Mouse (Mus musculus) cerebellum, postnatal 10 days (tissue): ENCODE data around the gene Yy1.

Experiments
- DNase-seq, 2 experiments: peaks; one replicate each; pipeline ENCODE4 v3.0.0; 2021; ENCODE audit warnings: mixed read lengths in 2 of 2

The Yy1 gene

DNA sequence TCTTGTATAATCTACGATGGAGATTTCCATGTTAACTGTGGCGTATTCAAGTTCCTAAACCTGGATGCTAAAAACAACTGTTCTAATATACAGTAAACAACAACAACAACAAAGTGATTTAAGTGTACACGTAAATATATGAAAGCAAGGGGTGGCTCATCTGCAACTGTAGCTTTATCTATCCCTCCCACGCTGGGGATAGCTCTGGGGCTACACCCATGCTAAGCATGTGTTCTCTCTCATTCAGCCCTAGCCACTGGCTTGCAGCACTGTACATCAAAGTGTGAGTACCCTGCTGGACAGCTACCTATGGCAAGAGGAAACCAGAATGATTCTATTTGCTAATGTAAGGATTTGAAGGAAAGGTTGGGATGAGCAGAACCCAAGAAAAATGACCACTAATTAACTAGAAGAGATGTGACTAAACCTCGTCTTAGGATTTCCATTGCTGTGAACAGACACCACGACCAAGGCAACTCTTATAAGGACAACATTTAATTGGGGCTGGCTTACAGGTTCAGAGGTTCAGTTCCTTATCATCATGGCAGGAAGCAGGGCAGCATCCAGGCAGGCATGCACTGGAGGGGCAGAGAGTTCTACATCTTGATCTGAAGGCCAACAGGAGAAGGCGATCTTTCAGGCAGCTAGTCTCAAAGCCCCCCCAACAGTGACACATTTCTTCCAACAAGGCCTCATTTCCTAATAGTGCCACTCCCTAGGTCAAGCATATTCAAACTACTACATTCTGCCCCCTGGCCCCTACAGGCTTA is 12.5 kb upstream of the Yy1 start:
- DNase-seq, result no peak

DNA sequence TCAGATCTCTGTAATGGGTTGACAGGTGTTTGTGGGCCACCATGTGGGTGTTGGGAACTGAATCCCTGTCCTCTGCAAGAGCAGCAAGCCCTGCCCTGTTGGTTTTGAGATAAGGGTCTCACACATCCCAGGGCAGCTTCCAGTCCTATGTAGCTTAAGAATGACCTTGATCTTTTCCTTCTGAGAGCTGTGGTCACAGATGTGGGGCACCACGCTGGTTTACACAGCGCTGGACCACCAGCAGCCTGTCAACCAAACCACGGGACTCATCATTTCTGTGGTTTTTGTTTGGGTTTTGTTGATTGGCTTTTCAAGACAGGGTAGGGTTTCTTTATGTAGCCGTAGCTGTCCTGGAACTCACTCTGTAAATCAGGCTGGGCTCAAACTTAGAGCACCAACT is 7.6 kb upstream of the Yy1 start:
- no peak for DNase-seq

DNA sequence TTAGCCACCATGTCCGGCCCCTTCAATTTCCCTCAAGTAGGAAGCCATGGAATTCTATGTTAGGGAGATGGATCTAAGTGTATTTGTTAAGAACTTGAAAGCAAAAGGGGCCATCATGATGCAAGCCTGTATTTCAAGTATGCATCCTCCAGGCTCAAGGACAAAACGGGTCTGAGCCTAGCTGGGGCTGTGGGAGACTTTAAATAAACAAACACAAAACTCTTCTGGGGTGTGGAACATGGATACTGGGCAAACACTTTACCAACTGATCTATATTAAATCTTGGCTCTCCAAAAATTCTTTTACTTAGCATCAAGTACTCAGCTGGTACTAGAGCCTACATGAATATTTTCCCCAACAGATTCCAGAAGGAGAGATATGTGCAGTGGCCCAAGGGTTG is 5.4 kb upstream of the Yy1 start:
- no peak for DNase-seq

DNA sequence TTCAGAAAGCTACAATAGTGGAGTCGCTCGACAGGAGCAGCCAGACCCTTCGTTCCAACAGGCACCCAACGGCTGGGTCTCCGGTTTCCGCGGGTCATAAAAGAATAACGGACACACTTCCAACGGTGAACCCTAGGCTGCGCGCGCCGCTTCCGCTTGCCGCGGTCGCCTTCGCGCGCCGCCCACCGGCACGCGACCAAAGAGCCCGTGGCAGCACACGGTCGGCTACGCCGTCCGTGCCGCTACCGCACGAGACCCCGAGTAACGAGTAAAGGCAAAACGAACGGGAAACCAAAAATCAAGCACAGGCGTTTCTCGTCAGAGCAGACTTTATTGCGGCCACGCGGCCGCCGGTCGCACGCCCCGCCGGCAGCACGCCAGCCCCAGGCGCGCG is 624 bp upstream of the Yy1 start:
- peak; percentile 91 for DNase-seq

DNA sequence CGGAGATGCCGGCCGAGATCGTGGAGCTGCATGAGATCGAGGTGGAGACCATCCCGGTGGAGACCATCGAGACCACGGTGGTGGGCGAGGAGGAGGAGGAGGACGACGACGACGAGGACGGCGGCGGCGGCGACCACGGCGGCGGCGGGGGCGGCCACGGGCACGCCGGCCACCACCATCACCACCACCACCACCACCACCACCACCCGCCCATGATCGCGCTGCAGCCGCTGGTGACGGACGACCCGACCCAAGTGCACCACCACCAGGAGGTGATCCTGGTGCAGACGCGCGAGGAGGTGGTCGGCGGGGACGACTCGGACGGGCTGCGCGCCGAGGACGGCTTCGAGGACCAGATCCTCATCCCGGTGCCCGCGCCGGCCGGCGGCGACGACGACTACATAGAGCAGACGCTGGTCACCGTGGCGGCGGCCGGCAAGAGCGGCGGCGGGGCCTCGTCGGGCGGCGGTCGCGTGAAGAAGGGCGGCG is 724 bp downstream of the Yy1 start:
- peak; percentile 58 to 62 for DNase-seq

DNA sequence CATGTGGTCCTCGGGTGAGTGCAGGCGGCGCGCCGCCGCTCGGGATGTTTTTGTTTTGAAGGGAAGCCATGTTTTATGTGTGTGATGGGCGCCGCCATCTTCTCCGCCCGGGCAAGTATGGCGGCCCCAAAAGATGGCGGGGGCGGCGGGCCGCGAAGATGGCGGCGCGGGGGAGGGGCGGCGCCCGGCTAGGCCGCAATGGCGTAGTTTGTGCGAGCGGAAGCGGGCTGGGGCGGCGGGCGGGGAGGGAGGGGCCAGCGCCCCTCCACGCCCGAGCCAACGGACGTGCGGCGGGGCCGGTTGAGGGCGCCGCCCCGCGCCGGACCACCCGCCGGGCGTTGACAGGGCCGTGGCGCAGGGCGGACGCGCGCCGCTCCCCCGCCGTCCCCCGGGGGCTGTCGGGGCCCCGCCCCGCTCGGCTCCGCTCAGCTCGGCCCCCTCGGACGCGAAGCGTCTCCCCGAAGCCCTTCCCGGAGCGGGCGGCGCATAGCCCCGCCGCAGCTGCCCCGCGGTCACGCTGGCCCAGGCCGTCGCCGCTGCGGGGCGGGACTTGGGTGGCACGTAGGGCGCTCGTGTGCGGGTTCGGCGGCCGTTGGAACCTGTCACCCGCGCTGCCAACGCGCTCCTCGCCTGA is 1.4 kb downstream of the Yy1 start:
- peak; percentile 92 to 94 for DNase-seq

DNA sequence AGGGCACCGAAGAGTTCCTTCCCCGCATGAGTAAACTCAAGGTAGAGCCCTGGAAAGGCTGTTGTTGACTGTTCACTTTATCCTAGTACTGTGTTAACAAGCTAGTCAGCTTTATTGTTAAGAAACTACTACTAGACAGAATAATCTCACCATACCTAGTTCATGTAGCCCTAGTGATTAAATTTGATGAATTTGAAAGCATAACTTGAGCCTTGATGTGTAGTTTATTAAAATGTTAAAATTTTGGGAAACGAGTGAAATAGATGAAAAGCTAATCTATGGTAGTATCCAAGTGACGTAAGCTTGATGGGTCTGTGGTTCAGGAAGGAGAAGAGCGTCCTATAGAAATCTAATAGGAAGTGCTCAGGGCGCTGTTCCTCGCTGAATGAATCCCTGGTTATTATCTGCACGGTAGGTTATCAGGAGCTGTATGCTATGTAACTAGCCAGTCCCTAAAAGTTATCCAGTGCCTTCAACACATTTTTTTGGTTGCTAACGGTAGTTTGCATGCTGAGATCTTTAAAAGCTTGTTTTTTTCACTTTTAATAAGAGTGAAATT is 2.3 kb downstream of the Yy1 start:
- no peak for DNase-seq

DNA sequence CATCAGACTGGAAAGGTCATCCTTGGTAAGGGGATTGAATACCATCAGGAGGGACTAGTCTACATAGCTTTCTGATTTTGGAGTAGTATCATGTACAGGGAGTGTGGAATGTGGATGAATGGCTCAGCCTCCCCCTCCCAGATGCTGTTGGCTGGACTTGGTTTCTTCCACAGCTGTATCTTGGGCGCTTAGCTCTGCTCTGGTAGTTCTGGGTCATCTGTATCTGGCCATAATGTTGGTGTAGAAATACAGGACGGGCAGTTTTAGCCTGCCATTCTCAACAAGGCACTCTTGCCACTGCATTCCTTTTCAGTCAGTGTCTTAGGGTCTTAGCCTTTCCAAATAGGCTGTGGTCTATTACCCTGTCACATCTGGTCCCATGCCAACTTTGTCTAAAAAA is 8.8 kb downstream of the Yy1 start:
- no peak for DNase-seq

DNA sequence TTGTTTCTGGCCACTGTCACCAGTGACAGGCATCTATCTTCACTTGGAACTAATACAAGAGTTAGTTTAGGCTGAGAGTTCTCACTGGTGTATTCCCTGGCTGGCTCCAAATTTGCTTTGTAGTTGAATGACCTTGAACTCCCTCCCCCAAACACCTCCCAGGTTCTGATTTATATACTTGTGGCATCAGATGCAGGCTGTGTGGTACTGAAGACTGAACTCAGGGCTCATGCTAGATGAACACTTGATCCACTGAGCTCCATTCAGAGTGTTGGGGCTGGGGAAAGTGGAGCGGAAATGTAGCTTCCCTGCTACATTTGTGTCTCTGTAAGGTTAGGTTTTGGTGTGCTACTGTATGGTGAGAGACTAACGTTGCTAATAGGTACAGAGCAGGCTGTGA is 11.6 kb downstream of the Yy1 start:
- DNase-seq, result no peak

DNA sequence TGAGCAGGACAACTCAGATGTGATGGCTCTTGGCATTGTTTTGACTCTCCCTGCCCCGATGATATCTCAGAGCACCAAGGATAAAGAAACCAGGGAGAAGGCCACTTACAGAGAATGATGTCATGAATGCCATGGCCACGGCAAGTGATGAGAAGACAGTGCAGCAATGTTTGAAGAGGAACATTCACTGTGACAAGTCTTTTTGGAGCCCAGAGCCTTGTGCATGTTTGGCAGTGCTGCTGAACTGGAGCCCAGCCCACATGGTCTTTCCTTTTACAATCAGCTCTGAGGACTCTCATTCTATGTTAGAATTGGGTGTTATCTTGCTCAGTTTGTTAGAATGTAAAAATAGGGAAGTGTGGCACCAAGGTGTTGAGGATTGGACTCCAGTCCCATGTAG is 15.7 kb downstream of the Yy1 start:
- peak in 1 of 2 experiments; percentile 20 for DNase-seq

DNA sequence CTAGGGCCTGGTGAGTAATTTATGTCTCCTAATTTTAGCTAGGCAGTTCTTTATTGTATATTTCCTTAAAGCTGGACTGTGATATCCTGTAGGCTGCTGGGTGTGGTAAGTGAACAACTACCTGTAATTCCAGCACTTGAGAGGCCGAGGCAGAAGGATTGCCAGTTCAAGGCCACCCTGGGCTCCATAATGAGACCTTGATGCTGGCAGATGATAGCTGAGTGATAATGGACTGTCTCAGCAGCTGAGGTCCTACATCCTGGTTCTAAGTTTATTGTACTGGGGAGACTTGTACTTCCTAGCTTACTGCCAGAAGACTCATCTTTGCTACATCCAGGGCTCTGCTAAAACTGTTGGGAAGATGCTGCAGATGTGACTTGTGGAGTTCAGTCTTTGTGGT is 17.0 kb downstream of the Yy1 start:
- no peak for DNase-seq

DNA sequence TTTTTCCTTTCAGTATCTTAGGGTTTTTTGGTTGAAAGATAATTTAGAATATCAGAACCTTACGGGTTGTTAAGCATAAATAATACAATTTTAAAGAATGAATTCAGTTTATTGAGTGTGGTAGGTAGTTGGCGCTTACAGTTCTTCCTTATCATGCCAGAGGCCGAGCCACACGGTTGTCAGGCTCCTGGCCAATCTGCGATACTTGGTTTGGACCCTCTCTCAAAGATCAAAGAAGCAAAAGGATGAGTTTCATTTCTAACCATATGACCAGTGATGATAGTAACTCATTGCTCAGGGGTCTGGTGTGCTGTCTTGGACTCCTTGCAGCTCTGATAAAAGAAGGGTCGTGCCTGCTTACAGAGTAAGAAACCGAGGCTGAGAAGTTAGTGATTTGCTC is 17.5 kb downstream of the Yy1 start:
- DNase-seq, result no peak

DNA sequence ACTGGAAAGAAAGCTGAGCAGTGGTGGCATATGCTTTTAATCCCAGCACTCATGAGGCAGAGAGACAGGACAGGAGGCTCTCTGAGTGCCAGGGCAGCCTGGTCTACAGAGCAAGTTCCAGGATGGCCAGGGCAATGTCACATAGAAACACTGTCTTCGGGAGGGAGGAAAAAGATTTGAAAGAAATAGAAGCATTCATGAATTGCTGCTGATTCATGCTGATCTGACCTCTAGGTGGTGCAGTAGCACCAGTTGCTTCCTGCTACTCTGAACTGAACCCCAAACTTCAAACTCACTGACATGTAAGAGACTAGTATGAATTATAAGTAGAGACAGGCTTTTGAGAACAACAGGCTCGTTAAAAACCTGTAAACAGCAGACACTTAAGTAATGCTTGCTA is 18.4 kb downstream of the Yy1 start:
- DNase-seq, result peak in 1 of 2 experiments; percentile 34

DNA sequence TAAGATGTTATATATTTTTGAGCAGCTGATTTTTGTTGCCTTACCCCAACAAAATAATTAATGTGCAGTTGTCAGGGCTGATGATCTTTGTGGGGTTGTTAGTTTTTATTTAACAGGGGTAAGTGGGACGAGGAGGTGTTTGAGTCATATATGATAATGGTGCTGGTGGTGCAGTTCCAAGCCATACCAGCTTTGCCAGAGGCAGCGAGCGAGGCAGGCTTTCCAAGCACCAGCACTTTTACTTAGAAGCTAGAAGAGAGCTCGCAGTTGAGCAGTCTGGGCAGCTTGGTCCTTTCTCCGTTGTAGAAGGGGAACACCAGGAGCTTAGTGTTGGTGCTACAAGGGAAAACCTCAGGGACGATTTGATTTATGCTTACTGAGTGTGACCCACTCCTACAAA is 19.7 kb downstream of the Yy1 start:
- DNase-seq, result no peak

DNA sequence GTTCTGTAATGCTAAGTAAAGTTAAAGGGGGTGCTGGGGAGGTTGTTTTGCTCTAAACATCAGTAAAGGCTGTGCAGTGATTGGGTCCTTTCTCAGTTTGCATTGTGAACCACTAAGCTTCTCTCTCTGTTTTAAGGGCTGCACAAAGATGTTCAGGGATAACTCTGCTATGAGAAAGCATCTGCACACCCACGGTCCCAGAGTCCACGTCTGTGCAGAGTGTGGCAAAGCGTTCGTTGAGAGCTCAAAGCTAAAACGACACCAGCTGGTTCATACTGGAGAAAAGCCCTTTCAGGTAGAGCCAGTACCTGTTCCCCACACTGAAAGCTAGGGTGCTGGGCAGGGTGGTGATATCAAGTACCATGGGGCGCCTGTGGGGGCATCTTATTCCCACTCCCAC is 21.7 kb downstream of the Yy1 start:
- DNase-seq, result no peak

DNA sequence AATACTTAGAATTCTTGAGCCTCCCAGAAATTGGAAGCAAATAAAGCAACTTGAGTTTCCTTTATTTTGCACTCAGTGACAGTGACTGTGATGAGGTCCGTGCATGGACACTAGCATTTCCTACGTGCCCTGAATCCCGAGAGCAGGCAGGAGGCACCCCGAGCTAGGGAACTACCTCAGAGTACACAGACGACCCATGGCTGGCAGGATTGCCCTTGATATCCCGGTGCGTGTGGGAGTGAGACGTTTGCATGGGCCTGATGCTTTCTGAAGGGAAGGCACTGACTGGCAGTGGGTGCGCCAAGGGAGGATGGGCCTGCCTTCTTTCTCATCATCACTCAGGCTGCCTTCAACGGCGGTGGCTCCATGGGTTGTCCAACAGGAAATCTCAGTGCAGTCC is 23.8 kb downstream of the Yy1 start:
- DNase-seq, result no peak

DNA sequence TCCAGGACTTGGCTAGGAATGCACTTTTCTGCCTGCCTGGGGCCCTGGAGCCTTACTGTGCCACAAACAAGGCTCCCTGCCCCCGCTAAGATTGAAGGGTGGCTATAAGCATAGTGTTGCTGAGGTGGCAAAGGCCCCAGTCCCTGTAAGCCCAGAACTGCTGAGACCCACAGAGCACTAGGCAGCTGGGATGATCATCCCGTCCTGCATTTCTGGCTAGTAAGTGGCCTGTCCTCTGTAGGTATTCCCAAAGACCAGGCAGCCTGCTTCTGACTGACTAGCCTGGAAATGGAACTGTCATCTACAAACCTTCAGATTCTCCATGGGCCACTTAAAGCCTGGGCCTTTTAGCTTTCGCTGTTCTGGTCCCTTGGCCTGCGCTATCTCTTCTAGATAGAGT is 27.7 kb downstream of the Yy1 start:
- peak in 1 of 2 experiments; percentile 22 for DNase-seq

DNA sequence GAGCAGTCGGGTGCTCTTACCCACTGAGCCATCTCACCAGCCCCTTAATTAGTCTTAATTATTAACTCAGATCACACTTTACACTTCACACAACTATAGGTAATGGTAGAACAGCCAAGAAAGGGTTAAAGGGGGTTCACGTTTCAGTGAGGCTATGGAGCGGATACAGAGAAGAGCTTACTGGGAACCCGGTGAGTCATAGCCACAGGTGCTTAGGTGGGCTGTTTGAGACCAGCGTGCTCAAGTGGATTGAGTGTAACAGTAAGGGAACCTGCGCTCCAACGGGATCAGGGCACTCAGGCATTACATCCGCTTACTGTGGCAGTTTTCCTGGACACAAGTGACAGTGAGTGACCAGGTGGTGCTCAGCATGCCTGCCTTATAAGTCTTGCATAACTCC is 30.3 kb downstream of the Yy1 start:
- DNase-seq, result peak in 1 of 2 experiments; percentile 13

DNA sequence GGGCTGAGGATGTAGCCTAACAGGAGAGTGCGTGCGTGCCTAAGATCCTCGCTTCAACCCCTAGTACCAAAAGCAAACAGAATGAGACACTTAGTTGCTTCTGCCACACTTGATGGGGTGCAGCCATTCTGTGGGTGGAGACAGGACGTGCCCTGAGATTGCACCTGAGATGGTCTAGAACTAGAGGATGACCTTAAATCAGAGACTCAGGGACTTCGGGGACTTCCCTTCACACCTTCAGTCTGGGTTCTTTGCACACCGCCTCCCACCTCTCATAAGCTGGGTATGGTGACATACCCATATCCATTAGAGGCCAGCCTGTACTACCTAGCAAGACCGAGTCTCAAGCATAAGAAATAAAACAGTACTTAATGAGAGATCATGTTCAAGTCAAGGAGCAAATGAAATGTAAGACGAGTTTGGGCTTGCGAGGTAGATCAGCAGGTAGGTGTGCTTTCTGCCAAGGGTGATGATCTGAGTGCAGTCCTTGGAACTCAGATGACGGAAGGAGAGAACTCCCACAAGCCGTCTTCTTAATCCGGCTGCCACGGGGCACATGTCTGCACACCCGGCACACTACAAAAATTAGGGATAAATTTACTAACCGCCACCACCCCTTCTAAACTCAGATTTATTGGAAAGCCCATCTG is 31.6 kb downstream of the Yy1 start:
- no peak for DNase-seq

DNA sequence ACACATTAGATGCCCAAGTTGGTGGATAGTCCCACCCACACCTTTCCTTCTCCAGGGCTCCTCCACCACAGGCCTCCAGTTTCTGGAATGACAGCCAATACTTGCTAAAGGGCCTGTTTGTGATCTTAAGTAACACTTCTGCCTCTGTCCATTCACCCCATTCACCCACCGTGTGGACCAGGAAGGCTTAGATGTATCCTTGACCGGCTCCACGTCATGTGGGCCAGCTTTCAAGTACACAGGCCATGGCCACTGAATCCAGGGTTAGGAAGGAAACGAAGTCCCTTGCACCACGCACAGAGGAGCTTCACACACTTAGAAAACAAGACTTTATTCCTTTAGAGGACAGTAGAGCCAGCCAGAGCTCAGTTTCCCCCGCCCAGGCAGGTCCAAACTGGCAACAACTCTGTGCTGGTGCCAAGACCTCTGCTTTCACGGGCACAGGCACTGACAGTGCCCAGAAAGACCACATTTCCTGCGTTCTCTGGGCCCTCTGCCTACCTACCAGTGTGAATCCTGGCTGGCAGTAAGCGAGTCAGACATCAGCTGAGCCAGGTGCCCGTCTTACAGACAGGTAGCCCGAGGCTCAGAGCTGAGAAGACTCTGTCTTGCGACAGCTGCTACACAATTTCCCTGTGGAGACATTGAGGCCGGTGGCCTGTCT is 32.9 kb downstream of the Yy1 start:
- peak; percentile 56 to 68 for DNase-seq

DNA sequence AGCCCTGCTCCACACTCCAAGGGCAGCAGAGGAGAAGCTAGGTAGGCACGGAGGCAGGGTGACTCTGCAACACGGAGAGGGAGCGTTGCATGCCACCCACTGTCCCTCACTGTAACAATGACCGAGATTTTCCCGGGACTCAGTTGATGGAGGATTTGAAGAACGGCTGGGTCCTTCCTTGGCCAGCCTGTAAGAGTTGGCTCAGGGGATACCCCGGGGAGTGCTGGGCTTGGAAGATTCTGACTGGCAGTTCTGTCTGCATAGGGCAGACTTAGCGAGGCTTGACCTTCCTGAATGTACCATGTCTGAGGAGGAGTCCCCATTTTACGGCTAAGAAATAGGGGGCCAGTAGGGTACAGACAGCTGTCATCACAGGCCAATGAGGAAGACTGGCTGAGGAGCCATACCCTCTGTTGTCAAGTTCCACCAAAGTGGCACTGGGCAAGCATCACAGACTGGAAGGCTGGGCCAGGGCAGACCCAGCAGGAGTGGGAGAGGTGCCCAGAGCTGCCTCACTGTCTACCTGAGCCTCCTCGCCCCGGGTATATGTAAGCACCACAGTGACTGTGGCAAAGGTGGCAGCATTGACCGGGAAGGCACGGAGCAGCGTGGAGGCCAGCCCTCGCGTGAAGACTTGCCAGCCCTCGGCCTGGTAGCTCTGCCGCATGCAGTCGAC is 33.6 kb downstream of the Yy1 start:
- peak; percentile 89 to 90 for DNase-seq

DNA sequence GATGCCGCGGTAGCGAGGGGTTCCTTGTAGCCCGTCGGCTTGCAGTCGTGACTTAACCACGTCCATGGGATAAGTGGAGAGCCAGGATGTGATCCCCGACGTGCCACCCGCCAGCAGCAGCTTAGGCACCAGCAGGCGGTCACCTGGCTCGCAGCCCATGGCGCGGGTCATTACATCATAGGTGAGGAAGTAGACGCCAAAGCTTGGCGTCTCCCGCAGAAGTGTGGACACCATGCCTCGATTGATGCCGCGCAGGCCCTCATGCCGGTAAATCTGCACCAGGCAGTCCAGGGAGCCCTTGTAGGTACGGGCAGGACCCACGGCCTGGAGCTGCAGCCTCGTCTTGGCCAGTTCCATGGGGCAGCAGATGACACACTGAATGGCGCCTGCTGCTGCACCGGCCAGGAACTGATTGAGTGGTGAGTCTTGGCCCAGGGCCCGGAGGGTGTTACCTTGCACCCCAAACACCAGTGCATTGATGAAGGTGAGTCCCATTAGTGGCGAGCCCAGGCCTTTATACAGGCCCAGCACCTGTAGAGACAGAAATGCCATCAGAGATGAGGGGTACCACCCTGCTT is 34.3 kb downstream of the Yy1 start:
- DNase-seq, result peak; percentile 73 to 76
